Mouse (Mus musculus) adrenal gland, adult 18-20 months (tissue): Measurements from ENCODE around the gene Gm37240. TPM values are rescaled to one million over a fixed set of nuclear protein-coding genes. Genes with fewer than 3 reads are reported as not detected.
A peak's percentile ranks its signal among the peaks of the same experiment; 100 is the strongest.
"Not testable (repeated sequence)": the region's sequence is repeated elsewhere in the genome, so short reads cannot be mapped to it uniquely, and the experiment has no call there.

Source experiments
- DNase-seq, 2 experiments: peaks; one replicate each; pipeline ENCODE4 v3.0.0; 2021 to 2022; ENCODE audit warnings: low spot score in 2 of 2
- total RNA-seq, 2 experiments: library from RNA; stranded (reverse); gene quantifications; 1 replicate in 1 of 2; 2 replicates in 1 of 2; pipeline ENCODE4 v1.2.3; 2021

Gm37240 gene
- total RNA-seq, 2 experiments from 2014 or later = 5.7 to 7.9 TPM

GRCm38 (mm10) chr3:84660380-84660779 is 1226.9 kb downstream of the Gm37240 start:
- no peak for DNase-seq

DNA sequence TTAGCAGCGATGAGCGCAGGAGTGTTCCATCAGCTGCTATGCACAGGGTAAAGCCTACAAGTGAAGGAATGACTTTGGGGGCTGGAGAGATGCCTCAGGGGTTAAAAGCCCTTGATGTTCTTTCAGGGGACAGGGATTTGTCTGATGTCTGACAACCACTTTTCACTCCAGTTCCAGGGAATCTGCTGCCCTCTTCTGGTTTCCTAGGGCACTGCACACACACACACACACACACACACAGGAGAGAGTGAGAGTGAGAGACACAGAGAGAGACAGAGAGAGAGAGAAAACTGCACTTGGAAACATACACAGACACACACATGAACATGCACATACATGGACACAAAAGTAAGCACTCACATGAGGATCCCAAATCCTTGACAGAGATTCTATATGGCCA is 1228.4 kb downstream of the Gm37240 start:
- no peak for DNase-seq

GRCm38 (mm10) chr3:84658017-84658416 is 1229.3 kb downstream of the Gm37240 start:
- DNase-seq = no peak

DNA sequence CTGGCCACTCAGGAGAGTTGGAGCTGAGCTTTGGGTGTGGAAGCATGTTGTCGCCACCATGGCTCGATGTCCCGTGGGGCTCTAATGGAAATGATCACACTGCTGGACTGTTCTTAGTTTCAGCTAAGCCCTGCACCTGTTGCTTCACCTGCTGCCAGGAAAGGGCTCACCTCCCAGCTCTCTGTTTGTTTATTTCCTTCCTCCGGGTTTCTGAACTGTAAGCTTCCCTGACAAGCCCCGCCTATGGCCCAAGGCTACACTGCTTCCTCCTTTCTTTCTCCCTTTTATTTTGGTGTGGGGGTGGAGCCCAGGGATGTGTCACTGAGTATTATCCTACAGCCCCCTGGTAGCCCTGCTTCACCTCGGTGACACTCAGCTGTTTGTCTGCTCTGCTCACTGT is 1230.1 kb downstream of the Gm37240 start:
- DNase-seq = no peak

DNA sequence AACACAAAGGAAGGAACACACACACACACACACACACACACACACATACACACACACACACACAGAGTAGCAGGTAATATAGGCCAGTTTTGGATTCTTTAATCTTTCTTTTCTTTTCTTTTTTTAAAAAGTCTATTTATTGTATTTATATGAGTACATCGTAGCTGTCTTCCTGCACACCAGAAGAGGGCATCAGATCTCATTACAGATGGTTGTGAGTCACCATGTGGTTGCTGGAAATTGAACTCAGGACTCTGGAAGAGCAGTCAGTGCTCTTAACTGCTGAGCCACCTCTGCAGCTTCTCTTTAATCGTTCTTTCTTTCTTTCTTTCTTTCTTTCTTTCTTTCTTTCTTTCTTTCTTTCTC is 1231.5 kb downstream of the Gm37240 start:
- not testable (repeated sequence) for DNase-seq

DNA sequence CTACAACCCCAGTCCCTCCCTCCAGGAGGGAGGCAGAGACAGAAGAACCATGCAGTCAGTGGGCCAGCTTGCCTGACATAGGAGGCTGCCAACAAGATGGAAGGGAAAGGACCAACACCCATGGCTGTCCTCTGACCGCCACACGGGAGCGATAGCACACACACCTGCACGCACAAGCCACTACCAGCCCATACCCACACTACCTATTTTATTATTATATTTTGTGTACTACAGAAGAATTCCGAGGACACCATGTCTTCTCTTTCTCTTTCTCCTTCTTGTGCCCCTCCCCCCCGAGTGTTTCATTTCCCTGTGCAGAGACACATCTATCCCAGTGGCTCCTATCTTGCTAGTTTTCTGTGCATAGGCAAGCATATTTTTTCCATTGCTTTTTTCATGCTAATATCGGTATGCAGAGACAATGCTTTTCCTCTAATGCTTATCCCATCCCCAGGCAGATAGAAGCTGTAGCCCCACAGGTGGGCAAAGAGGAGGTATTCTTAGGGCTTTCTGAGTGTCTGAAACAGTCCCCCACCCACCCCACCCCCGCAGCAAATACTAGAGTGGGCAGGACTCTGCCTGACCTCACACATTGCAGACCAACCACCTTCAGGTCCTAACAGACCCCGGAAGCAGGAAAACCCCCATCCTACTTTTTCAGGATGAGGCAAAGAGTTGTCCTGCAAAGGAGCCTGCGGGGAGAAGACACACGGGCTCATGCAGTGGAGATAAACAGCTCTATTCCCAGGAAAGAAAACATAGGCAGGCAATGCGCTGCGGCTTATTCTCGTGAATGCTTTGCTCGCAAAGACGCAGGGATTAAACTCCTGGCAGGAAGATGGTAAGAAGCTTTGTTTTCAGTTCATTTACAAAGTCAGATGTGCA is 1232.2 kb downstream of the Gm37240 start:
- no peak for DNase-seq

DNA sequence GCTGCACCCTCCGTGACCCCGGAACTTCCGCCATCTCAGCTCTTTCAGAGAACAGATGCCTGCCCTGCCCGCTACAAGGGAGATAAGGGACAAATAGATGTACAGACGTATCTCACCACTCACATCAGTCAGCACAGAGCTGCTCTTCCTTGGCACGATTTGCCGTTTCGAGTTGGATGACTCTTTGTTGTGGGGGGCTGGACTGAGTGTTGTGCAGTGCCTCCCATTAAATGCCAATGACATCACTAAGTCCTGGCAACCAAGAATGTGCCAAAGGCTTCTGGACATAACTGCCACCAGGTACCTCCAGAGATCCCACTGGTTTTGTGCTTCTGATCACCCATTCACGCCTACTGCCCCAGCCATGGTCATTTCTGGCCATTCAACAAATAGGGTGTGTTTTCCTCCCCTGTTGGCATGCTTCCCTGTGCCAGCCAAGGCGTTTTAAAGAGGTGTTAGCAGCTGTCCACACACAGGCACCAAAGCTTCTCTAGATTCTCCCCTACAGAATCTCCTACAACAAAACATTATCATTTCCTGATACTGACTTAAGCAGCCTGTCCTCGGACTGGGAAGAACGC is 1233.0 kb downstream of the Gm37240 start:
- peak in 1 of 2 experiments; percentile 21 for DNase-seq

- DNase-seq = no peak
Measured at GRCm38 (mm10) chr3:84653557-84654245, 1233.6 kb downstream of the Gm37240 start.

DNA sequence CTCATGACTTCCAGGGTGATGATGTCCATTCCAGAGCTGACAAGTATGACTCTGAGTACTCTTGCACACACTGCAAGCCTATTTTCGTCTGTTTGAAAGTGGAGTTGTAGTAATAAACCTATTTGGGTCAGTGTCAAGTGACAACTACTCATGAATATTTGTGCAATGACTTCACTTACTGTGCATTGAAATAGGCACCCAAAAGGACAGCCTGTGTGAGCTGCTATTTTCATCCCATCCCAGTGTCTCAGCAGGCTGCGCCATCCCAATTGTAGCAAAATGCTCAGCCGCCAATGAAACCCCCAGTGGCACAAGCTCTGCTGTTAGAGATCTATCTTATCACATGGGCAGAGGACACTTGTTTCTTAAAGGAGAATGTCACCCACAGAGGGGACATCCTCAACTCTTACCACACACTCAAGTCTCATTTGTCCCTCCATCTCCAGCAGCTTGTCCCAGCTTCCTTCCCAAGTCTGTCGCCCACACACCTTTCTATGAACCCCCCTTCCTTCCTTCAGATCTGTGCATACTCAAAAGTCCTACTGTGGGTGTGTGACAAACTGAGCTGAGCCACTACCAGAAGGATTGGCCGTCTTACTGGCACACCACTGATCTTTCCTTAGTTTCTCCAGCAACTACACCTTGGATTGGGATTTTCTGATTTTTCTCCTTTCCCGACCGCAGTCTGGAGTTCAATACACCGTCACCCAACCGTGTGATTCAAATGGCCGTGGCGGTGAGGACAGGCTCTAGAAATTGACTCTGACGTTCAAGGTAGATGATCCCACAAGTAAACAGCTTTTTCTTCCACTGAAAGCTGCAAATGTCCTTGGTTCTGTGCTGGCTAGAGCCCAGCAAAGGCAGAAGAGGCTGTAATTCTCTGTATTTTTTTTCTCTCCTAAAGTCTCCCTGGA is 1234.4 kb downstream of the Gm37240 start:
- DNase-seq = no peak

- DNase-seq = no peak
Measured at GRCm38 (mm10) chr3:84649578-84650327, 1237.6 kb downstream of the Gm37240 start.

- DNase-seq = not testable (repeated sequence)
Measured at GRCm38 (mm10) chr3:84648069-84648468, 1239.2 kb downstream of the Gm37240 start.

- no peak for DNase-seq
Measured at GRCm38 (mm10) chr3:84647616-84648015, 1239.7 kb downstream of the Gm37240 start.

DNA sequence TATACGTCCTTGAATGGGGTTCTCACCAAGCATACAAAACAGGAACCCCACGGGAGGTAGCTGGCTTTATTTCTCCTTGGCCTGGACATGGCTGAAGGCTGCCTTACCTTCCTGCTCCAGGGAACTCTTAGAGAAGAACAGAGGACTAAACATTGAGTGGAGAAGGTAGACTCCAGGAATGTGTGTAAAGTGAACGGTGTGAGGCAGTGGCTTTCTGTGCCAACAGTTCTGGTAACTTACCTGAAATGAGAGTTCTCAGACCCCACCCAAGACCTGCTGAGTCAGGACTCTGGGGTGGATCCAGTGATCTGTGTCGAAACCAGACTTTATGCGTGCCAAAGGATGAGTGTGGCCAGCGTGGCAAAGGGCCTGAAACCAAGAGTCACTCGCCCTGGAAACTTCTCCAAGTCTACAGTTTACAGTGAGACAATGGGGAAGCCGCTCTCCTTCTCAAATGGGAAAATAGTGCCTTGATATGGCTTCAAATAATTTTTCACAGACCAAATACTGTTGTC is 1240.9 kb downstream of the Gm37240 start:
- DNase-seq = peak in 1 of 2 experiments; percentile 49

DNA sequence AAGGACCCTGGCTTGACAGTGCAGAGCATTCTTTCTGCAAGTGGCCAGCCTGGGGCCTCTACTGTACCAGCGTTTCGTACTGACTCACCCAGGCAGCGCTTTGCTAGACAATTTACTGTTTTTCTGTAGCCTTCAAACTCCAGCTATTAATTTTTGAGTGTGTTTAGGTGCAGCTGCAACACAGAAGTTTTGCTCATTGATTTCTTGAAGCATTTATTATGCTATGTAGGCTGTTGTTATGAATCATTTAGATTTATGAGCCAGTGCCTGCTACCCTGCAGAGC is 1241.4 kb downstream of the Gm37240 start:
- DNase-seq = no peak

GRCm38 (mm10) chr3:84645156-84646006 is 1241.9 kb downstream of the Gm37240 start:
- no peak for DNase-seq

GRCm38 (mm10) chr3:84642942-84643341 is 1244.4 kb downstream of the Gm37240 start:
- no peak for DNase-seq

- no peak for DNase-seq
Measured at GRCm38 (mm10) chr3:84641391-84641790, 1245.9 kb downstream of the Gm37240 start.

DNA sequence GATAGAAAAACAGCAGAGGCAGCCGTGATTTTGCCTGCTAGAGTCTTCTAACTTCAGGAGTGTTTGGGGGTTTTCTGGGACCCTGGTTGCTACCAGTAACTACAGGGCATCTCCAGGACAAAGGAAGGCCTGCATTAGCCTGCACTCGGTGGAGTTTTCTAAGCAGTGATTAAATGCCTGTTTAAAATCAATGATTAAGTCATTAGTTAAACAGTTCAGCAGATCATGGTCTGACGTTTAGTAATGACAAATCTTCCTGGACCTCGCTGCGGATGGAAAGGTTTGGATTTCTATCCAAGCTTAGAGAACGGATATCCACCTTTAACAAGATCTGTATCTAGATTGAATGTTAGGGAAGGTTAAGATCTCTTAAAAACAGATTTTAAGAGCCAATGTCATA is 1246.8 kb downstream of the Gm37240 start:
- DNase-seq = no peak
